Mouse (Mus musculus): ENCODE data around the gene Crybb2. TPM values are rescaled to one million over a fixed set of nuclear protein-coding genes. Genes with fewer than 3 reads are reported as not detected.
A peak's percentile ranks its signal among the peaks of the same experiment; 100 is the strongest.

The Crybb2 gene
- polyA plus RNA-seq, 1 experiment from 2014 or later: not detected

DNA sequence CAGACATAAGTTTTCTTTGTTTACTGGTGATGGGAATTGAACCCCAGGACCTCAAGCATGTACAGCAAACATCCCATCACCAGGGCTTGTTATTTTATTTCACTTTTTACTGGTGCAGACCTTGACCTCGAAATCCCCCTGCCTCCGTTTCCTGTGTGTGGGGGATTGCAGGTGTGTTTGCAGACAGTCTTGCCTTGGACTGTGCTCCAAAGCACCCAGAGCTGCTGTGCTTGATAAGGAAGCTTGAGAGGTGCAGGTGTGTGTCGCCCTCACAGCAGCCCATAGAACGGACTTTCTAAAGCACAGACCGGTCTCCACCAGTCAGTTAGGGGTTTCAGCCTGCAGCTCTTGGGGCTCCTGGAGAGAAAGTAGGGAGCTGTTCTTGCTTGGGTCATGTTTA lies 43.2 kb downstream of the Crybb2 start:
- no peak for ATAC-seq (ENCODE audit: low read depth)
- H3K9ac ChIP-seq: no peak overlapping the region
- 47% methylated on average over 5 of the region's 5 CpGs for WGBS (ENCODE audit: insufficient replicate concordance)

DNA sequence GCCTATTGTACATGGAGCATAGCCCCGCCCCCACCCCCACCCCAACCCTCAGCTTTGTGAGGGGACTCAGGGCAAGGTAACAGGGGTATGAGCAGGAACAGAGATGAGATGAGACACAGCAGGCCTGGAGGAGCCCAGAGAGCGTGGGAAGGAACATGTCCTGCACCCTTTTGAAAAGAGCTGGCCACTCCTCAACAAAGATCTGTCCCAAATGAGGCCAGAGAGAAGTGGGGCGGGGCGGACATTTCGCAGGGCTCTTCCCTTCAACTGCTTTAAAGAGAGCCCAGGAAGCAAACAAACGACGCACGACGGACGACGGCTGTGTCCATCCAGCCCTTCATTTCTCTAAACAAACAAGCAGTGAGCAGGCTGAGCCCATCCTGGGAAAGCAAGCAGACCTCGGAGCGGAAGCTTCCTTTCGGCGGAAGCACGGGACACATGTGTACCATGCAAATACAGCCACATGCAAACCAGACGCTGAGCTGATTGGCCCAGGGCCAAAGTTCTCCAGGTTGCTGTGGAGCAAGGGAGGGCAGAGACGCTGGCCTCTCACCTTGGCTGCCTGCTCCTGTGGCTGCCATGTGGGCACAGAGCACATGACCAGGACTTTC lies 45.7 kb downstream of the Crybb2 start:
- Histone ChIP-seq H3K9me3 (replicated peaks) (no peaks in the 10 kb centered on the region), H3K9ac (no peak overlapping the region), H3K4me2 (peak overlapping the region; percentile 2; the same call in 1 of the 2 replicates), H3K27ac (0 out of 2 replicates have a peak overlapping the region, but pooled peaks have one; percentile 23), H3K4me1 (replicated peaks) (peaks cover 5% of the 10 kb centered on the region; the same call in 1 of the 2 replicates), H3K4me3 (replicated peaks) (no peak overlapping the region), H3K36me3 (no peaks in the 10 kb centered on the region), H3K27me3 (no peaks in the 10 kb centered on the region)
- ATAC-seq (ENCODE audit: low read depth): peak; percentile 72
- DNase-seq: no peak
- WGBS (ENCODE audit: insufficient replicate concordance): 45% methylated on average over 18 of the region's 18 CpGs

More for the DNA sequence above, 43.2 kb downstream of the Crybb2 start:
- Histone ChIP-seq H3K4me1 (replicated peaks) (peaks cover 5% of the 10 kb centered on the region; the same call in 1 of the 2 replicates), H3K36me3 (no peaks in the 10 kb centered on the region), H3K4me2 (no peak overlapping the region), H3K9me3 (replicated peaks) (no peaks in the 10 kb centered on the region), H3K27ac (no peak overlapping the region), H3K27me3 (no peaks in the 10 kb centered on the region), H3K4me3 (replicated peaks) (no peak overlapping the region)
- no peak for DNase-seq

DNA sequence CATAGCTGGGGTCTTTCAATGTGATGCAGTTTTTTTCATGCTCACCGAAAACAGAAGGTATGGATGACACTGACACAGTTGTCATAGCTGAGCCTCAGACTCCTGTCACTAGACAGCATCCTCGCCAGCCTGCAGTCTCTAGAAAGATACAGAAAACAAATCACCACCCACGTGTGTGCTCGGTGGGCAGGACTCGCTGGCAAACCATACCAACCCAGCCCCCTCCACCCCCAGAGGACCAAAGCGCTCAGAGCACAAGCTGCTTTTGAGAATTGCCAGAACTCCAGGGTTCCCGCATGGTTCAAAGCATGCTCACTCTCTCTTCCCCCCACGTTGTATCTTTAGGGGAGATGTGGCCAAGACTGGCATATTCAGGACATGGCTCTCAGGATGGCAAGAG lies 51.7 kb downstream of the Crybb2 start:
- Histone ChIP-seq H3K36me3 (no peaks in the 10 kb centered on the region), H3K9ac (no peak overlapping the region), H3K4me2 (no peak overlapping the region), H3K27ac (no peak overlapping the region), H3K4me3 (replicated peaks) (no peak overlapping the region), H3K4me1 (replicated peaks) (peaks cover 20% of the 10 kb centered on the region), H3K9me3 (replicated peaks) (no peaks in the 10 kb centered on the region), H3K27me3 (peaks cover 17% of the 10 kb centered on the region)
- WGBS (ENCODE audit: insufficient replicate concordance): 44% methylated on average over 8 of the region's 8 CpGs
- ATAC-seq (ENCODE audit: low read depth) (no peak), DNase-seq (no peak)

DNA sequence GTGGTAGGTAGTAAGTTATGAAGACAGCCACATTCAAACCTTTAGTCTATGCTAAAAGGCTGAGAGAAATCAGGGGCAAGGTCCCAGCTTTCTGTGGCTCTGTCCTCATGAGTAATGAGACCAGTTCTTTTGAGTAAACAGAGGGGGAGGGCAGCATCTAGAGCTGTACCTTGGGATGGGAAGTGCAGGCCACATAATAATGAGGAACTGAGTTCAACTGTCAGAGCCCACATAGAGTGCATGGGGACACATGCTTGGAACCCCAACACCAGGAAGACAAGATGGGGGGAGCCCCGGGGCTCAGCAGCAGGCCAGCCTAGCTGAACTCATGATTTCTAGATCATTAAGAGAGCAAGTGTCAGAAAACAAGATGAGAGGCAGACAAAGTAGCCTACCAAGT lies 52.9 kb downstream of the Crybb2 start:
- Histone ChIP-seq H3K4me1 (replicated peaks) (peaks cover 24% of the 10 kb centered on the region), H3K4me3 (replicated peaks) (no peak overlapping the region), H3K9me3 (replicated peaks) (no peaks in the 10 kb centered on the region), H3K27me3 (peaks cover 17% of the 10 kb centered on the region), H3K27ac (no peak overlapping the region), H3K4me2 (no peak overlapping the region), H3K9ac (no peak overlapping the region), H3K36me3 (no peaks in the 10 kb centered on the region)
- 31% methylated on average over 1 of the region's 1 CpGs for WGBS (ENCODE audit: insufficient replicate concordance)
- ATAC-seq (ENCODE audit: low read depth): no peak
- DNase-seq: no peak

DNA sequence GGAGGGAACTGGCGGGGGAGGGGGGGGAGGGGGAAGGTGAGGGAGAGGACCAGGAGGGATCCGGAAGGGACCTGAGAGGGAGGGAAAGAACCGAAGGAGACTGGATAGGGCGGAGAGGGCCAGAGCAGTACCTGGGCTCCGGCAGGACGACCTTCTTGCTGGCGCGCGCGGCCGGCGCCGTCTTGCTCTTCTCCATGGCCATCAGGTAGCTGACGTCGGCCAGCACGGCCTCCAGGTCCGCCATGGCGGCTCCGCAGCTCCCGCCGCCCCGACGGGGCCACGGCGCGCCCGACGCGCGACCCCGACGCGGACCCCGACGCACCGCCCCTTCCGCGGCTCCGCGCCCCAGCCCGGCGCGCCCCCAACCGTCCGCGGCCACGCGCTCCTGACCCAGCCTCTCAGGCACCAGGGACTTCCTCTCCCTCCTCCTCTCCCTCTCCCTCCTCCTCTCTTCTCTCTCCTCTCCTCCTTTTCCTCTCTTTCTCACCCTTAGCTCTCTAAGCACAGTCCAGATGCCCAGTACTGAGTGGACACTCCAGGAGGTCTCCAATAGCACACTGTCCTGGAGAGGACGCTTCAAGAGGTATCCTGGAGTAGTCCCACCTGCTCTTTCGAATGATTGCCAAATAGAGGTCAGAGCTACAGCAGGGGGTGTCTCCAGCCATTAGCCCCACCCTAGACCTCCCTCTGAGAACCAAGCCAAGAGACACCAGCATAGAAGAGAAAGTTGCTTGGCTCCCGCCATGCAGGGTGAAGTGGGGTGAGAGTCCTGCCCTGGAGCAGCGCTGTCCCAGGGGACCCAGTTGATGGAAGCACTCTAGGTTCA lies 54.5 kb downstream of the Crybb2 start, which contains the start of gene Grk3:
TSS of gene Grk3 (minus strand) at position 556 of the 826 bp plus-strand sequence.
- peaks cover 17% of the 10 kb centered on the region for H3K27me3 ChIP-seq
- peak within 1 kb of the TSS; percentile 57 for H3K4me3 ChIP-seq (replicated peaks)
- H3K36me3 ChIP-seq: no peaks in the 10 kb centered on the region
- WGBS (ENCODE audit: insufficient replicate concordance): 3% methylated on average over 51 of the region's 52 CpGs
- H3K9me3 ChIP-seq (replicated peaks): no peaks in the 10 kb centered on the region
- peak within 1 kb of the TSS; percentile 59 for H3K4me2 ChIP-seq
- no peak for DNase-seq
- peaks cover 24% of the 10 kb centered on the region for H3K4me1 ChIP-seq (replicated peaks)
- H3K9ac ChIP-seq: peak within 1 kb of the TSS; percentile 54
- peak; percentile 70 for ATAC-seq (ENCODE audit: low read depth)
- H3K27ac ChIP-seq: no peak within 1 kb of the TSS

DNA sequence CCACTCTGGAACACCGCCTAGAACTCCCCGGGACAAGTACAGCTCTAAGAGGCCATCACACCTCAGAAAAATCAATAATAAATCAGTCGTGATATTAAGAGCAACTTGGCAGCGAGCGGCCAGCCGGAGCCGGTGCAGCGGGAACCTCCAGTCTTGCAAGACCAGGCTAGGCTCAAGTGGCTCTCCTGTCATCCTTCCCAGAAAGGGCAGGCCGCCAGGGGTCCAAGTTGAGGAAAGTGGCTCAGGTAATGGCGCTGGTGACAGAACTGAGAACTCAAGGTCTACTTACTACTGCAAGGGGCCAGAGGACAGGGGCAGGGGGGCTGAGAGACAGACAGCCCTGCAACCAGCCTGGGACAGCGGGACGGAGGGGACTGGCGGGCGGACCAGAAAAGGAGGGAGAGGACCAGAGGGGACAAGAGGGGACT lies 55.1 kb downstream of the Crybb2 start:
- no peak; the same call in 1 of the 2 replicates for ATAC-seq (ENCODE audit: low read depth)
- no peaks in the 10 kb centered on the region for H3K9me3 ChIP-seq (replicated peaks)
- no peak overlapping the region for H3K27ac ChIP-seq
- 6% methylated on average over 14 of the region's 14 CpGs for WGBS (ENCODE audit: insufficient replicate concordance)
- peaks cover 17% of the 10 kb centered on the region for H3K27me3 ChIP-seq
- peak overlapping the region; percentile 54 for H3K9ac ChIP-seq
- H3K4me2 ChIP-seq: peak overlapping the region; percentile 59
- peak overlapping the region; percentile 57 for H3K4me3 ChIP-seq (replicated peaks)
- no peaks in the 10 kb centered on the region for H3K36me3 ChIP-seq
- H3K4me1 ChIP-seq (replicated peaks): peaks cover 24% of the 10 kb centered on the region
- DNase-seq: no peak

DNA sequence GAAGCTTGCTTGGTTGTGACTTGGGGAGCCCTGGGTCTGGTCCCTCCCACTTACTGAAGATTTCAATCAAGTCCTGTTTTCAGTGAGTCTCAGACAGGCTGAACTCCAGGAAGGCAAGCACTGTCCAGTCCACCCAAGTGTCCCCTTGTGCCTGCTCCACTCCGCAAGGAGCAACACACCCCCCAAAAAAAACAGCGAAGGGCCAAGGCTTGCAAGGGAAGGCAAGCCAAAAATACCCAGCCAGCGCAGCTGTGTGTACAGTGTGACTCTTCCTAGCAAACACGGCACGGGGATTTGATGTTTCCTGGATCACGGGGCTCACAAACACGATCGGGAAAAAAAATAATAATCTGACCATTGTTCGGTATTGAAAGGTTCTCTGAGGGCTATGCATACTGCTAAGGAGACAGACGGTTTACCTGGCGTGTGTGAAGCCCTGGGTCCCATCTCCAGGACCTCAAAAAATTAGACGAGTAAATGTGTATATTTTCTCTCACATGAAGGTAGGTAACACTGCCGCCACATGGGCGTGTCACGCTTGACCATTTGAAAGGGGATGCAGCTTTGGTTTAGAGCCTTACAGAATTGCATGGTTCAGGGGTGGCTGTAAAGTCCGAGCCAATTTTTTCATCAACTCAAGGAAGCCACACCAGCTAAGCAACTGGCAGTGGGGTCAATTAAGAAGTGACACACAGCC lies 55.7 kb downstream of the Crybb2 start:
- Histone ChIP-seq H3K4me1 (replicated peaks) (peaks cover 29% of the 10 kb centered on the region), H3K9ac (peak overlapping the region; percentile 54), H3K4me3 (replicated peaks) (peak overlapping the region; percentile 57), H3K27ac (no peak overlapping the region), H3K4me2 (peak overlapping the region; percentile 59), H3K36me3 (no peaks in the 10 kb centered on the region), H3K27me3 (peaks cover 17% of the 10 kb centered on the region), H3K9me3 (replicated peaks) (no peaks in the 10 kb centered on the region)
- DNase-seq (no peak), ATAC-seq (ENCODE audit: low read depth) (no peak)
- 49% methylated on average over 16 of the region's 16 CpGs for WGBS (ENCODE audit: insufficient replicate concordance)

DNA sequence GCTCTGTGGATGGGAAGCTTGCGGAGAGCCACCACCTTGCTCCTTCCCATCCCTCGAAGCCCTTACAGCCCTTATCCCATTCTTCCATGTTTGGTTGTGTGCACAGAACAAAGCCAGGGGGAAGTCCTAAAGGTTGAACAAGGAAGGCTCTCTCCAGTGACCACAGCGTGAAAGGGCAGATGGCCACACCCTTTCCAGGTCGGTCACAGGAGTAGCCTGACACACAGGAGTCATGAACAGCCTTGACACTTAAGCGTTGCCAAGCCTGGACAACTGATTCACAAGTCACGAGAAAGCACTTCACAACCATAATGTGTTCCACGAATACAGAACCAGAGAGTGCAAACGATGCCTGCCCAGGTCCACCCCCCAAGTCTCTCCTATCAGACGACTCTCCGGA lies 58.0 kb downstream of the Crybb2 start:
- no peaks in the 10 kb centered on the region for H3K36me3 ChIP-seq
- H3K27me3 ChIP-seq: peaks cover 17% of the 10 kb centered on the region
- H3K4me3 ChIP-seq (replicated peaks): no peak overlapping the region
- H3K4me2 ChIP-seq: no peak overlapping the region
- no peaks in the 10 kb centered on the region for H3K9me3 ChIP-seq (replicated peaks)
- no peak for ATAC-seq (ENCODE audit: low read depth)
- WGBS (ENCODE audit: insufficient replicate concordance): 65% methylated on average over 10 of the region's 10 CpGs
- H3K4me1 ChIP-seq (replicated peaks): peaks cover 39% of the 10 kb centered on the region
- no peak overlapping the region for H3K9ac ChIP-seq
- H3K27ac ChIP-seq: no peak overlapping the region
- DNase-seq: no peak

DNA sequence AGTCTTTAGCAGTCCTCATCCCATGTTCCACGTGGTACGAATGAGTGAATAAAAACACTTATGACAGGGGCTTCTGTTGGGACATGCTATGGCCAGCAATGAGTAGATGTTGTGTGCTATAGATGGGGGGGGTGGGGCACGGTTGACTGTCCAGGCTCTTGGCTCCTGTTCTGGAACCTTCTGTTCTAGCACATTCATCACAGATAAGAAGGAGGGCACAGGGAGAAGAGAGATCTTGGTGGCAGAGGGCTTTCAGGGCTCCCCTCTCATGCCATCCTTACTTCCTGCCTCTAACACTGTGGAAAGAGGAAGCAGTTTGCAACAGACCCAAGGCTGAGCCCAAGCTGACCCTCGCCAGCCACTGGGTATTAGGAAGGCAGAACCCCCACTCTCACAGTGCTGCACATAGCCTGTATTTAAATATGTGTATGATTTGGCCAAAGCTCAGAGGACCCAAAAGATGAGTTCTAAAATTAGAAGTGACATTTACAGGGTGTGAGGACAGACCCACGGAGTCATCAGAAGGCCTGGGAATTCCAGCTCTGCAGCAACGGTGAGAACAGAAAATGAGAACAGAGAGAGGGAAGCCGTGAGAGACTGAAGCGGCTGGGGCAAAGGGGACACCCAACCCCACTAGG lies 60.6 kb downstream of the Crybb2 start:
- 59% methylated on average over 8 of the region's 8 CpGs for WGBS (ENCODE audit: insufficient replicate concordance)
- ATAC-seq (ENCODE audit: low read depth) (no peak), DNase-seq (no peak)
- Histone ChIP-seq H3K4me2 (no peak overlapping the region), H3K4me3 (replicated peaks) (no peak overlapping the region), H3K27me3 (no peaks in the 10 kb centered on the region), H3K9me3 (replicated peaks) (no peaks in the 10 kb centered on the region), H3K36me3 (no peaks in the 10 kb centered on the region), H3K9ac (no peak overlapping the region), H3K4me1 (replicated peaks) (peaks cover 29% of the 10 kb centered on the region), H3K27ac (no peak overlapping the region)

DNA sequence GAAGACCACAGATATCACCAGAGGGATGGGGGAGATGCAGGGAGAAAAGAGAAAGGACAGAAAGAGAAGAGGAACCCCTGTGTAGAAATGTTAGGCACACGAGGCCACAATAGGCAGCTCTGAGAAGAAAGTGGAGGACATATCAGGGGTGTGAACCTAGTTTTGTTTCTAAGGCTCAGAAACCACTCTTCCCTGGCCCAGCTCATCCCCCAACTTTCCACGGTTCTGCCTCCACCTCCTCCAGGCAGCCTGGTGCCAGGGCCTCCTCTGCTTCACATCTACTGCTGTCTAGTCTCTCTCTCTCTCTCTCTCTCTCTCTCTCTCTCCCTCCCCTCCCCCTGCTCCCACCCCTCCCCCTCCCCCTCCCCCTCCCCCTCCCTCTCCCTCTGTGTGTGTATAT lies 61.4 kb downstream of the Crybb2 start:
- WGBS (ENCODE audit: insufficient replicate concordance): 50% methylated on average over 2 of the region's 2 CpGs
- Histone ChIP-seq H3K9me3 (replicated peaks) (no peaks in the 10 kb centered on the region), H3K9ac (no peak overlapping the region), H3K36me3 (no peaks in the 10 kb centered on the region), H3K4me2 (no peak overlapping the region), H3K27ac (no peak overlapping the region), H3K27me3 (no peaks in the 10 kb centered on the region), H3K4me1 (replicated peaks) (peaks cover 22% of the 10 kb centered on the region), H3K4me3 (replicated peaks) (no peak overlapping the region)
- no peak for DNase-seq
- no peak for ATAC-seq (ENCODE audit: low read depth)
